Mouse (Mus musculus): ENCODE data around the gene Irak3.

- no peak for TF ChIP-seq MAX (IDR thresholded peaks at IDR 0.05; ENCODE audit: low read depth)
- TF ChIP-seq POLR2A (IDR thresholded peaks at IDR 0.05; ENCODE audit: insufficient read length, low read depth) = no peak
- no peak for TF ChIP-seq E2F4 (IDR thresholded peaks at IDR 0.05; ENCODE audit: insufficient read depth)
- TF ChIP-seq CEBPB (IDR thresholded peaks at IDR 0.05; ENCODE audit: insufficient read depth, poor library complexity, severe bottlenecking) = no peak
Measured at GRCm38 (mm10) chr10:120151672-120152071, 50.3 kb downstream of the Irak3 start.
